Mouse (Mus musculus): ENCODE measurements at regions not wholly inside any gene's neighbourhood (a gene's known extent, or its start where the extent isn't known, plus 50 kb on each side); places are given as distances from the start of the nearest gene placed in this dataset.

DNA sequence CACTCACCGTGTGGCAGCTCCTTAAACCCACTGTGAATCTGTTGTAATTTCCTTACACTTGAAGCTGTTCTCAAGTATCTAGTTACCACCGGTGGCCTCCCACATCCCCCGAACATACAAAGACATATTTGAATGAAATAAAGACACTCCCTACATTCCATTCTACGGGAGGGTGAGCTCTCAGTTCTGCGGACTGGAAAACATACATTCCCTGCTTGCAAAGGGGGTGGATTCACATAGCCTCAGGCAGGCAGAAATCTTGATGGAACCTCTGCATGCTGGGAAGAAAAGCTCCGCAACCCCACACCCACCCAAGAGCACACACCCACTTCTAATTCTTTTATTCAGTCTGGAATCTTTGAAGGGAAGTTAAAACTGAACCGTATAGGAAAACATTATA lies 136.0 kb downstream of the Lca5 start:
- peak; percentile 27 for DNase-seq (ENCODE audit: low read depth)
- TF ChIP-seq CTCF (IDR thresholded peaks at IDR 0.05; ENCODE audit: borderline replicate concordance, extremely low read depth, insufficient read depth, insufficient read length), result no peak

DNA sequence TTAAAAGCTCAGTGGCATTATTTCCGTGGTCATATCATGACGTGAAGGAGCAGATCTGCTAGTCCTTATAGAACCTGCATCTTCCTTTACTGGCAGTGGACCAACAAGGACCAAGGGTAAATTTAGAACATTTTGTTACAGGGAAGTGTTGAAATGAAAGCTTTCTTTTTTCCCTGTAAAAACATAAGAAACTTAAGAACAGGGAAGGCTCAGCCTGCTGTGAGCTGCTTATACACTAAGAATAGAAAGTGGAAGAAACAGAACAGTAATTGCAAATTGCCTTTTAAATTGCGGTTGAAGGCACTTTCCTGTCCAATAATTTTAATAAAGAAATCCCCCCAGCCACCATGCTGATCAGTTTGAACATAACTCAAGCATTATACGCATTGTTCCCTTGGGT lies 140.4 kb downstream of the Lca5 start:
- TF ChIP-seq POLR2A (IDR thresholded peaks at IDR 0.05; ENCODE audit: borderline replicate concordance, extremely low read depth, insufficient read depth, insufficient read length, poor library complexity, severe bottlenecking), result no peak
- no peak for TF ChIP-seq CTCF (IDR thresholded peaks at IDR 0.05; ENCODE audit: borderline replicate concordance, extremely low read depth, insufficient read depth, insufficient read length)
- DNase-seq (ENCODE audit: low read depth), result no peak

DNA sequence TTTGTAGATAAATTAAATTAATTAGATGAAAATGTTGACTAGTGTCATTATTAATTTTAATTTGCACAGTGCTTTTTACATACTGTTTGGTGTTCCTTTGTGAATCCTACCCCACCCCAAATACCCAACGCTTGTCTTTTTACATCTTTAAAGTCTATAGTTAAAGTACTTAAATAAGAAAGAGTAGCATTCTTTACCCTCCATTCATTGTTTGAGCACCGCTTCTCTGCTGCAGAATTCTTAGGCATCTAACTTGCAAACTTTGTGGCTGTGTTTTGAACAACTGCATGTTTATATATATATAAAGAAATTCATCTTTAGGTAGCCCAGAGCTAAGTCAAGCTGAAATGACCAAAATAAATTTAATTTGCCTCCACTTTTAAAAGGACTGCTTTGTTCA lies 140.9 kb downstream of the Lca5 start:
- no peak for TF ChIP-seq POLR2A (IDR thresholded peaks at IDR 0.05; ENCODE audit: borderline replicate concordance, extremely low read depth, insufficient read depth, insufficient read length, poor library complexity, severe bottlenecking)
- TF ChIP-seq CTCF (IDR thresholded peaks at IDR 0.05; ENCODE audit: borderline replicate concordance, extremely low read depth, insufficient read depth, insufficient read length), result no peak
- DNase-seq (ENCODE audit: low read depth), result no peak

DNA sequence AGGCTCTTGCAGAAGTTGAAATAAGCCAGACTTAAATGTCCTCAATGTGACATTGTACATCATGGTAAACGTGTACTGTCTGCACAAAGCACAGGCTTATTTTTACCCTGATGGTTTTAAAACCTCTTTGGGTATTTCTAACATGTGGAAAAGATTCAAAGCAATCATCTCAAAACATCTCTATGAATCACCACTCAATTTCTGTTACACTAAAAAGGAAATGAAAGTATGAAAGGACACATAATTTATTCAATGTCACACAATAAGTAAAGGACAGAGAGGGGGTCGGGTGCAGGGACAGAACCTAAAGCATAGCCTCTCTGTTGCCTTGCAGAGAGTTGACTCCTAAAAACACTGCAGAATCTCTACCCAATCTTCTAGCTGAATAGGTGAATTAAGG lies 141.3 kb downstream of the Lca5 start:
- TF ChIP-seq CTCF (IDR thresholded peaks at IDR 0.05; ENCODE audit: borderline replicate concordance, extremely low read depth, insufficient read depth, insufficient read length), result no peak
- TF ChIP-seq POLR2A (IDR thresholded peaks at IDR 0.05; ENCODE audit: borderline replicate concordance, extremely low read depth, insufficient read depth, insufficient read length, poor library complexity, severe bottlenecking), result no peak
- DNase-seq (ENCODE audit: low read depth), result no peak

DNA sequence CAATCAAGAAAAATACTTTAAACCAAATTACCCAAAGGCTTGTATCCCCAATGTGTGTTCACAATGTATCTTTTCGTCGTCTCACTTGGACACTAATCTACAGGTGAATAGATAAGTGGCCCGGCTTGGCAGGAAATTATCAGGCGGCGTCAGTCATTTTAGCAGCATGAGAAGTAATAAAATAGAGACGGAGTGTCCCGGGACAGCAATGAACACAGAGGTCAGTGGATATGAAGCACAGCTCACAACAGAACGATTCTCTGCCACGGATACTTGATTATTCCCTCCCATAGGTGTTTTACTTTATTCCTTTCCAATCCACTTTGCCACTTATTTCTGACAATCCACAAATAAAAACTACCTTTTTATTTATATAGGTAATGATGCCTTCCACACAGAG lies 145.5 kb downstream of the Lca5 start:
- DNase-seq (ENCODE audit: low read depth), result no peak
- TF ChIP-seq POLR2A (IDR thresholded peaks at IDR 0.05; ENCODE audit: borderline replicate concordance, extremely low read depth, insufficient read depth, insufficient read length, poor library complexity, severe bottlenecking) (no peak), CTCF (IDR thresholded peaks at IDR 0.05; ENCODE audit: borderline replicate concordance, extremely low read depth, insufficient read depth, insufficient read length) (no peak)

DNA sequence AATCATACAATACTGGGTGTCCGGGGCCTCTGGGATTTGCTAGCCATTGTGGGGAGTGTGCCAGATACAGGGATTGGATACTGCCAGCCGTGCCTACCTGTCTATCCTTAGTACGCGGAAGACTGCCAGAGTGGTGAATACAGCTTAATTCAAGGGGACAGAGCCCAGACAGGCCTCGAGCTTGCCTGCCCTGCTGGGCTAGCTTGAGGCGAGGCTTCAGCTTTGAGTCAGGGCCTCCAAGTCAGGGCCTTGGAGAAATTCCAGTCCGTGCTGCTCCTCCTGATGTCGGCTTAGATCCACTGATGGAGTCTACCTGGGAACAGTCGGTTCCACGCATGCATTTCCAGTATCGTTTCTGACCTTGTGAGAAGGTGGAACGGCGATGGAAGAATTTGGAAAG lies 146.5 kb downstream of the Lca5 start:
- TF ChIP-seq CTCF (IDR thresholded peaks at IDR 0.05; ENCODE audit: borderline replicate concordance, extremely low read depth, insufficient read depth, insufficient read length) (no peak), POLR2A (IDR thresholded peaks at IDR 0.05; ENCODE audit: borderline replicate concordance, extremely low read depth, insufficient read depth, insufficient read length, poor library complexity, severe bottlenecking) (no peak)
- no peak for DNase-seq (ENCODE audit: low read depth)

DNA sequence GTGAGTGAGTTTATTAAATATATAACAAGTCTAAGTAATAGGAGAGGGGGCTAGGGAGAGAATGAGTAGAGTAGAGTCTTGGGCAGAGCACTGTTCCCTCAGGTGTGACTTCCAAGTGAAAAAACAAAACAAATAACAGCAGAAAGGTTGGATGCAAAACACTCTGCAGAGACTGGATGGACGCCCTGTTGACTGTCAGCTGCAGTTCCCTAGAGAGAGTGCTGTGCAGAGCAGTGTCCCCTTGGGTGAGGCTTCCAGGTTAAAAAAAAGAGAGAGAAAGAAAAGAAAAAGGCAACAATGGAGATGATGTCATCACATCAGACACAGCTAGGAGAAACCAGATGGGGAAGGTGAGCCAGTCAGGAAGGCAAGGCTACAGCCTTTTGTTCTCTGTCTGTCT lies 137.6 kb upstream of the Hmgn3 start:
- TF ChIP-seq CTCF (IDR thresholded peaks at IDR 0.05; ENCODE audit: borderline replicate concordance, extremely low read depth, insufficient read depth, insufficient read length) (no peak), POLR2A (IDR thresholded peaks at IDR 0.05; ENCODE audit: borderline replicate concordance, extremely low read depth, insufficient read depth, insufficient read length, poor library complexity, severe bottlenecking) (no peak)
- no peak for DNase-seq (ENCODE audit: low read depth)

DNA sequence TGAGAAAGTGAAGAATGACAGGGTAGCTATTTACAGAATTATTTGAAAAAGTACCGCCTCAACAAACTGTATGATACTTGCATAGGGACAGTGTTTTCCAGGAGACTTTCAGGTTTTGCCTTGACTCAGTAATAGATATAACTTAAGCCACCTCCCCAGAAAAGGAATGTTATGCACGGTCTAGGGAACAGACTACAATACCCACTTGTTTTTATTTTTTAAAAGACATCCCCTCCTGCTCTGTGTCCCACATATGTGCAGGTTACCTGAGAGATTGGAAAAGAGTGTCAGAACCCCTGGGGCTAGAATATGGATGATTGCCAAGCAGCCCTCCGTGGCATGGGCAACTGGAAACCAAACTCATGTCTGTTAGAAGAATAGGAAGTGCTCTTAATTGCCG lies 137.2 kb upstream of the Hmgn3 start:
- no peak for DNase-seq (ENCODE audit: low read depth)
- TF ChIP-seq POLR2A (IDR thresholded peaks at IDR 0.05; ENCODE audit: borderline replicate concordance, extremely low read depth, insufficient read depth, insufficient read length, poor library complexity, severe bottlenecking) (no peak), CTCF (IDR thresholded peaks at IDR 0.05; ENCODE audit: borderline replicate concordance, extremely low read depth, insufficient read depth, insufficient read length) (no peak)

DNA sequence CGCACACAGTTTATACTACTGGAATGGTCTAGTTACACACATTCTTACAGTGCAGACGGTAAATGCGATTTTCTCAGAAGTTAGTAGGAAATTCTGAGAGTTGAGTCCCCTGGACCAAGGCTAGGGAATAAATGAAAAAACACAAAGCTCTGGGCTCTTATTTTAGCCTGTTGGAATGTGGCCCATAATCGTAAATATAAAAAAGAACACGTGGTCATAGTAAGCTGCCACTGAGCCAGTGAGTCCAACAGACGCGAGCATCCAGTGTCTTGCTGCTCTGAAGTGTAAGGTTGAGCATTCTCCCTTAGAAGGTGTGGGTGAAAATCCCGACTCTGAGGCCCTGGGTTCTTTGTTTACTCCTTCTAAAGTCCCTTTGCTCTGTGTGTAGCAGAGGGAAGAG lies 136.8 kb upstream of the Hmgn3 start:
- TF ChIP-seq CTCF (IDR thresholded peaks at IDR 0.05; ENCODE audit: borderline replicate concordance, extremely low read depth, insufficient read depth, insufficient read length), result no peak
- no peak for TF ChIP-seq POLR2A (IDR thresholded peaks at IDR 0.05; ENCODE audit: borderline replicate concordance, extremely low read depth, insufficient read depth, insufficient read length, poor library complexity, severe bottlenecking)
- no peak for DNase-seq (ENCODE audit: low read depth)

DNA sequence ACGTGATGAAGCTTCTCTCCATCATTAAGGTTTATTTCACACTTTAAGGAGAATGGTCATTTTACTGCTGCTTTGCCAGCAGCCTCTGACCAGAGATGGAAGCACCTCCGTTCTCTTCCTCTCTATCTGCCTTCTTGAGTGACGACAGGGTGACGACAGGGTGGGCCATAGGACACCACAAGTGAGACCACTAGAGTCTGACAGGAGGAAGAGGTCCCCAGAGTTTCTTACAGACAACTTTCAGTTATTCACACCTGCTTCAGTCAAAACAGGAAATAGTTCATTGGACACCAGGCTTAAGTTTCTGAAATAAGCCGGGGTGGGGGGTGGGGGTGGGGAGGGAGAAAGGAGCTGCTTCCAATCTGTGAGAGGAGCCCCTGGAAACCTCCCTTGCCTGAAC lies 131.3 kb upstream of the Hmgn3 start:
- no peak for DNase-seq (ENCODE audit: low read depth)
- TF ChIP-seq POLR2A (IDR thresholded peaks at IDR 0.05; ENCODE audit: borderline replicate concordance, extremely low read depth, insufficient read depth, insufficient read length, poor library complexity, severe bottlenecking), result no peak
- TF ChIP-seq CTCF (IDR thresholded peaks at IDR 0.05; ENCODE audit: borderline replicate concordance, extremely low read depth, insufficient read depth, insufficient read length), result no peak

DNA sequence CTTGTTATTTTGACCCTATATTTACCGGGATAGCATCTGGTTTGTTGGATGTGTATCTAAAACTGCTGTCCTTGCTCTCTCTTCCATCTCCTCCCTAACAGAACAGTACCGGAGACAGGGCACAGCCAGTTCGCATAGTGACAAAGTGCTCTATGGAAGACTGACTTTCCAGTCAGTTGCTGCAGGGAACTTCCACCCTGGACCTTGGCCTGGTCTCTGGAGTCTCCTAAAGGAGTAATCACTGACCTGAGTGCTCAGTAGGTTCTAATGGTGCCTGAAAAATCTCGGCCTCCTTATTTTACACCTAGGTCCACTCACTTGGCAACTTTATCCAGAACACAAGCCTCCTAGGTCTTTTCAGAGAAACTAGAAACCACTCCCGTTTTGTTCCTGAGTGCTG lies 130.9 kb upstream of the Hmgn3 start:
- no peak for DNase-seq (ENCODE audit: low read depth)
- TF ChIP-seq CTCF (IDR thresholded peaks at IDR 0.05; ENCODE audit: borderline replicate concordance, extremely low read depth, insufficient read depth, insufficient read length) (no peak), POLR2A (IDR thresholded peaks at IDR 0.05; ENCODE audit: borderline replicate concordance, extremely low read depth, insufficient read depth, insufficient read length, poor library complexity, severe bottlenecking) (no peak)

DNA sequence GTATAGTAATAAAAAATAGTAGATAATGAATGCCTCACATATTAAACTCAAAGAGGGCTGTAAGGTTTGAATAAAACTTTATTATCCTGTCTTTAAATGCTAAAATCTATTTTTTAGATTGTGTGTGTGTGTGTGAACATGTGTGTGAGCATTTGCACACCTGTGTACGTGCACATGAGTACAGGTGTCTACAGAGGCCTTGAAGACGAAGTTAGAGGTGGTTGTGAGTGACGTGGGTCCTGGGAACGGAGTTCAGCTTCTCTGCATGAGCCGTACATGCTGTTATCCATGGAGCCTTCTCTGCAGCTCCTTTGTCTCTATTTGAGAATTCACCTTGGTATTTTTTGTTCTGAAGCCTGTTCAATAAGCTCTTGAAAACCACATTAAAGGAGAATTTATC lies 129.8 kb upstream of the Hmgn3 start:
- TF ChIP-seq POLR2A (IDR thresholded peaks at IDR 0.05; ENCODE audit: borderline replicate concordance, extremely low read depth, insufficient read depth, insufficient read length, poor library complexity, severe bottlenecking) (no peak), CTCF (IDR thresholded peaks at IDR 0.05; ENCODE audit: borderline replicate concordance, extremely low read depth, insufficient read depth, insufficient read length) (no peak)

DNA sequence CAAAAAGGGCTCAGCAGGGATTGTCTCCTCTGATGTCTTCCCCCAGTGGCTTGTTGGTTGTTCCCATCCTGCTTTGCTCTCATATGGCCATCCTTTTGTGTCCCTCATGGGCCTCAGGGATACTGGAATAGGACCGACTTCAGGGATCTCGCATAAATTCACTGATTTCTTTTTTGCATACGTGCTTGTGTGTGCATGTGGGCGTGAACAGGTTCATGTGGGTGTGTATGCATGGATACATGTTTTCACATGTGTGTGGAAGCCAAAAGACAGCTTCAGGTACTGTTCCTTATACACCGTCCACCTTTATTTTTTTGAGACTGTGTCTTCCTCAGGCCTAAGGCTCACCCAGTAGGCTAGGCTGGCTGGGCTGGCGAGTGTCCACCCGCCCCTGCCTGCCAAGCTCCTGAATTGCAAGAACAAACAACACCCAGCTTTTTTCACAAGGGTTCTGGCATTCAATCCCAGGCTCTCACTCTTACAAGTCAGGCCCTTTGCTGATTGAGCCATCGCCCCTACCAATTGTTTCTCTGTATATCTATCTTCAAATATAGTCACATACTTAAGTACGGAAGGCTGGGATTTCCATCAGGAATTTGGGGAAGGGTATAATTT lies 127.0 kb upstream of the Hmgn3 start:
- no peak for TF ChIP-seq POLR2A (IDR thresholded peaks at IDR 0.05; ENCODE audit: borderline replicate concordance, extremely low read depth, insufficient read depth, insufficient read length, poor library complexity, severe bottlenecking)
- no peak for TF ChIP-seq CTCF (IDR thresholded peaks at IDR 0.05; ENCODE audit: borderline replicate concordance, extremely low read depth, insufficient read depth, insufficient read length)
- DNase-seq (ENCODE audit: low read depth), result peak; percentile 43

More for the DNA sequence above, 129.8 kb upstream of the Hmgn3 start:
- DNase-seq (ENCODE audit: low read depth), result no peak

All from brain, embryonic 14.5 days (tissue).